Mouse (Mus musculus) CH12.LX (cell line): Measurements from ENCODE around the gene Espn. TPM values are rescaled to one million over a fixed set of nuclear protein-coding genes. Genes with fewer than 3 reads are reported as not detected.

Source experiments
- DNase-seq: peaks from one replicate; pipeline ENCODE4 v3.0.0-alpha.2; 2013; ENCODE audit errors: extremely low read depth
- H3K27ac ChIP-seq: 2 replicates; pipeline ENCODE4 v1.5.1; 2012; ENCODE audit warnings: low read depth, mild to moderate bottlenecking, control low read depth, moderate library complexity; ENCODE audit not compliant: insufficient read depth
- H3K27me3 ChIP-seq: replicated peaks from 2 replicates; pipeline ENCODE3; 2012; ENCODE audit warnings: inconsistent platforms
- H3K36me3 ChIP-seq, 2 experiments: replicated peaks in 1 of 2; 2 replicates each; pipeline versions ENCODE3 to v1.6.1; 2012; ENCODE audit warnings: inconsistent platforms in 1 of 2, low read length in 1 of 2, mild to moderate bottlenecking in 1 of 2, mixed read lengths in 1 of 2, moderate library complexity in 1 of 2; ENCODE audit not compliant: control insufficient read depth in 1 of 2, insufficient read depth in 1 of 2
- H3K4me1 ChIP-seq, 2 experiments: 2 replicates each; pipeline ENCODE4 v1.6.1; 2012; ENCODE audit warnings: inconsistent platforms in 1 of 2, moderate library complexity in 1 of 2; ENCODE audit not compliant: insufficient read depth in 2 of 2, control insufficient read depth in 1 of 2
- H3K4me2 ChIP-seq: 2 replicates; pipeline ENCODE4 v1.6.1; 2012; ENCODE audit warnings: low read depth, mild to moderate bottlenecking, control low read depth; ENCODE audit not compliant: poor library complexity, insufficient read depth, severe bottlenecking
- H3K4me3 ChIP-seq, 3 experiments: fragments of 150-350 bp in 1 of 3; sonication (generic) in 1 of 3; replicated peaks in 1 of 3; 2 replicates each; pipeline versions ENCODE3 to v1.5.1; 2011 to 2012; ENCODE audit warnings: low read depth in 2 of 3, low read length in 2 of 3, mild to moderate bottlenecking in 2 of 3, moderate library complexity in 2 of 3, control low read depth in 1 of 3, improper control_type of control experiment in 1 of 3, inconsistent platforms in 1 of 3, mixed read lengths in 1 of 3; ENCODE audit not compliant: poor library complexity in 1 of 3
- H3K79me2 ChIP-seq: replicated peaks from 2 replicates; pipeline ENCODE4 v1.6.1; 2012; ENCODE audit warnings: mild to moderate bottlenecking, moderate library complexity; ENCODE audit not compliant: control insufficient read depth, poor library complexity, insufficient read depth, severe bottlenecking; ENCODE audit errors: extremely low read depth
- H3K9ac ChIP-seq: 2 replicates; pipeline ENCODE4 v1.6.1; 2012; ENCODE audit warnings: low read depth, mild to moderate bottlenecking, control low read depth, moderate library complexity; ENCODE audit not compliant: insufficient read depth
- H3K9me3 ChIP-seq: replicated peaks from 2 replicates; pipeline ENCODE3; 2012; ENCODE audit warnings: low read length, inconsistent platforms, mixed read lengths
- CHD1 ChIP-seq: IDR thresholded peaks from 2 replicates; pipeline ENCODE4 v1.6.1; 2012; ENCODE audit warnings: low read depth, low read length, improper control_type of control experiment, inconsistent platforms
- CTCF ChIP-seq, 2 experiments: IDR thresholded peaks in 1 of 2; conservative IDR thresholded peaks in 1 of 2; 2 replicates each; pipeline ENCODE4 v1.5.1; 2011 to 2012; ENCODE audit warnings: low read depth in 2 of 2, low read length in 2 of 2, improper control_type of control experiment in 1 of 2, inconsistent platforms in 1 of 2, mild to moderate bottlenecking in 1 of 2, moderate library complexity in 1 of 2
- GABPA ChIP-seq: IDR thresholded peaks from 2 replicates; pipeline ENCODE4 v1.6.1; 2012; ENCODE audit warnings: low read depth, low read length, improper control_type of control experiment, inconsistent platforms; ENCODE audit not compliant: insufficient replicate concordance
- HCFC1 ChIP-seq: IDR thresholded peaks from 2 replicates; pipeline ENCODE4 v1.6.1; 2012; ENCODE audit warnings: low read depth, mild to moderate bottlenecking, inconsistent platforms, low read length, improper control_type of control experiment
- IRF4 ChIP-seq: IDR thresholded peaks from 2 replicates; pipeline ENCODE4 v1.6.1; 2014; ENCODE audit warnings: low read depth, mild to moderate bottlenecking, inconsistent platforms, low read length, improper control_type of control experiment
- JUND ChIP-seq: conservative IDR thresholded peaks from 2 replicates; pipeline ENCODE4 v1.6.1; 2011; ENCODE audit warnings: low read depth, low read length, improper control_type of control experiment
- KAT2A ChIP-seq: IDR thresholded peaks from 2 replicates; pipeline ENCODE4 v1.6.1; 2012; ENCODE audit warnings: low read length, improper control_type of control experiment, inconsistent platforms; ENCODE audit not compliant: insufficient replicate concordance
- MAFK ChIP-seq: IDR thresholded peaks from 2 replicates; pipeline ENCODE4 v1.6.1; 2011; ENCODE audit warnings: low read length, improper control_type of control experiment; ENCODE audit not compliant: insufficient replicate concordance
- MAX ChIP-seq: IDR thresholded peaks from 2 replicates; pipeline ENCODE4 v1.6.1; 2011; ENCODE audit warnings: low read length, improper control_type of control experiment
- MEF2A ChIP-seq: IDR thresholded peaks from 2 replicates; pipeline ENCODE4 v1.6.1; 2014; ENCODE audit warnings: low read depth, mild to moderate bottlenecking, inconsistent platforms, low read length, improper control_type of control experiment, borderline replicate concordance
- MXI1 ChIP-seq: IDR thresholded peaks from 2 replicates; pipeline ENCODE4 v1.6.1; 2011; ENCODE audit warnings: mild to moderate bottlenecking, low read depth, low read length, improper control_type of control experiment
- MYC ChIP-seq: IDR thresholded peaks from 2 replicates; pipeline ENCODE4 v1.6.1; 2011; ENCODE audit warnings: low read depth, mild to moderate bottlenecking, improper control_type of control experiment, low read length
- NELFE ChIP-seq: IDR thresholded peaks from 2 replicates; pipeline ENCODE4 v1.6.1; 2011; ENCODE audit warnings: low read depth, low read length, improper control_type of control experiment
- POLR2A ChIP-seq: IDR thresholded peaks from 2 replicates; pipeline ENCODE4 v1.6.1; 2011; ENCODE audit warnings: low read depth, mild to moderate bottlenecking, improper control_type of control experiment, low read length
- POLR2AphosphoS2 ChIP-seq: IDR thresholded peaks from 2 replicates; pipeline ENCODE4 v1.6.1; 2011; ENCODE audit warnings: low read depth, low read length, improper control_type of control experiment
- RCOR1 ChIP-seq: conservative IDR thresholded peaks from 2 replicates; pipeline ENCODE4 v1.6.1; 2012; ENCODE audit warnings: low read depth, mild to moderate bottlenecking, inconsistent platforms, low read length, improper control_type of control experiment
- SIN3A ChIP-seq: IDR thresholded peaks from 2 replicates; pipeline ENCODE4 v1.6.1; 2012; ENCODE audit warnings: low read length, improper control_type of control experiment, inconsistent platforms
- USF2 ChIP-seq: conservative IDR thresholded peaks from 2 replicates; pipeline ENCODE4 v1.6.1; 2011; ENCODE audit warnings: low read depth, low read length, improper control_type of control experiment
- ZC3H11A ChIP-seq: IDR thresholded peaks from 2 replicates; pipeline ENCODE4 v1.6.1; 2012; ENCODE audit warnings: low read depth, mild to moderate bottlenecking, inconsistent platforms, low read length, improper control_type of control experiment
- ZKSCAN1 ChIP-seq: IDR thresholded peaks from 2 replicates; pipeline ENCODE4 v1.6.1; 2012; ENCODE audit warnings: low read depth, inconsistent platforms, low read length, improper control_type of control experiment, borderline replicate concordance
- ZMIZ1 ChIP-seq: IDR thresholded peaks from 2 replicates; pipeline ENCODE4 v1.6.1; 2012; ENCODE audit warnings: low read depth, mild to moderate bottlenecking, inconsistent platforms, low read length, improper control_type of control experiment
- dilution Hi-C: fragments of 300-500 bp; cut with MboI; formaldehyde crosslinking; loops from 2 replicates; pipeline ENCODE4 v1.14.3; 2020; ENCODE audit warnings: low sequenced_read_pairs; ENCODE audit not compliant: extremely low pct_unique_long_range_greater_than_20kb, extremely low pct_ligation_motif_present
- in situ Hi-C: fragments of 300-500 bp; cut with MboI; formaldehyde crosslinking; loops from 3 replicates; pipeline ENCODE4 v1.14.3; 2019; ENCODE audit warnings: low sequenced_read_pairs, low pct_ligation_motif_present, low pct_unique_long_range_greater_than_20kb, mixed read lengths
- polyA plus RNA-seq: library from polyadenylated mRNA; unstranded; fragments of >175 nt; gene quantifications from 2 replicates; pipeline ENCODE4 v1.2.1, GENCODE M21; 2012; ENCODE audit warnings: low read depth; ENCODE audit not compliant: insufficient read length
- total RNA-seq, 2 experiments: library from RNA; depleted of rRNA; stranded (reverse); fragments of 300-350 nt in 1 of 2; fragments of >200 nt in 1 of 2; gene quantifications; 2 replicates each; pipeline ENCODE4 v1.2.3; 2012 to 2014

The Espn gene
- total and polyA plus RNA-seq, 3 experiments = 0.25 TPM; not detected in 2

- Histone ChIP-seq H3K4me2 (no peak overlapping the region), H3K4me3 (no peak overlapping the region), H3K27ac (no peak overlapping the region), H3K9me3 (peaks cover 4% of the 10 kb centered on the region), H3K79me2 (no peaks in the 10 kb centered on the region), H3K4me1 (peaks cover 3 to 6% of the 10 kb centered on the region in 2 experiments), H3K27me3 (peaks cover 81% of the 10 kb centered on the region), H3K36me3 (no peaks in the 10 kb centered on the region), H3K9ac (no peak overlapping the region)
- in situ Hi-C loops (no loop called here), dilution Hi-C loops (no loop called here)
- TF ChIP-seq CTCF (conservative IDR thresholded peaks at IDR 0.05 in 1 of 2, IDR thresholded peaks at IDR 0.05 in 1 of 2; ENCODE audit: low read depth in 2 of 2, low read length in 2 of 2) (peak in 1 of 2 experiments; percentile 18; a peak in 1 of 4 replicates), ZC3H11A (no peak), RCOR1 (no peak), MAFK (no peak), HCFC1 (no peak), KAT2A (no peak), MXI1 (no peak), CHD1 (no peak), MYC (no peak)
- DNase-seq = no peak
Measured at GRCm38 (mm10) chr4:152143632-152144031, 8.5 kb downstream of the Espn start.

GRCm38 (mm10) chr4:152141521-152142135, 10.5 kb downstream of the Espn start:
- TF ChIP-seq MXI1 = no peak
- no peak for TF ChIP-seq JUND
- no peak for TF ChIP-seq CHD1
- no peak for TF ChIP-seq ZC3H11A
- TF ChIP-seq SIN3A = no peak
- no peak for TF ChIP-seq ZMIZ1
- TF ChIP-seq ZKSCAN1 = no peak
- TF ChIP-seq POLR2A = no peak
- no peak for TF ChIP-seq MAX
- TF ChIP-seq IRF4 = no peak
- TF ChIP-seq MEF2A = no peak
- TF ChIP-seq GABPA = no peak
- no peak for TF ChIP-seq USF2
- TF ChIP-seq KAT2A = no peak
- no peak for TF ChIP-seq POLR2AphosphoS2
- no peak for TF ChIP-seq NELFE
- H3K4me1 ChIP-seq = peaks cover 6 to 11% of the 10 kb centered on the region in 2 experiments
- no peak overlapping the region for H3K27ac ChIP-seq
- no peak overlapping the region for H3K4me3 ChIP-seq
- dilution Hi-C loops = no loop called here
- H3K36me3 ChIP-seq = no peaks in the 10 kb centered on the region
- in situ Hi-C loops = no loop called here
- no peak for DNase-seq
- no peaks in the 10 kb centered on the region for H3K79me2 ChIP-seq
- no peak overlapping the region for H3K4me2 ChIP-seq
- peaks cover 4% of the 10 kb centered on the region for H3K9me3 ChIP-seq
- H3K27me3 ChIP-seq = peaks cover 73% of the 10 kb centered on the region
- H3K9ac ChIP-seq = no peak overlapping the region
